Mouse (Mus musculus) stomach, postnatal 0 days (tissue): ENCODE data around the gene Creb3l1. TPM values are rescaled to one million over a fixed set of nuclear protein-coding genes. Genes with fewer than 3 reads are reported as not detected.

Experiments
- ATAC-seq: fragments of 200-750 bp; cut with Nextera tagmentation; 2 replicates; pipeline ENCODE4 v1.8.0; 2017; ENCODE audit not compliant: low FRiP score, low TSS enrichment
- DNase-seq: peaks from one replicate; pipeline ENCODE4 v3.0.0-alpha.2; 2016; ENCODE audit warnings: low spot score
- H3K27ac ChIP-seq: fragments of 300-500 bp; sonication (generic); replicated peaks from 2 replicates; pipeline ENCODE4 v1.5.1; 2014; ENCODE audit warnings: mild to moderate bottlenecking, control low read depth
- H3K27me3 ChIP-seq: fragments of 300-500 bp; sonication (generic); 2 replicates; pipeline ENCODE4 v1.6.1; 2014; ENCODE audit warnings: low read length; ENCODE audit not compliant: control insufficient read depth, insufficient read depth
- H3K36me3 ChIP-seq: fragments of 300-500 bp; sonication (generic); 2 replicates; pipeline ENCODE4 v1.6.1; 2014; ENCODE audit warnings: low read length, mixed read lengths; ENCODE audit not compliant: control insufficient read depth, insufficient read depth
- H3K4me1 ChIP-seq: fragments of 300-500 bp; sonication (generic); replicated peaks from 2 replicates; pipeline ENCODE4 v1.6.1; 2014; ENCODE audit warnings: antibody characterized with exemption; ENCODE audit not compliant: control insufficient read depth, insufficient read depth
- H3K4me2 ChIP-seq: fragments of 300-500 bp; sonication (generic); replicated peaks from 2 replicates; pipeline ENCODE4 v1.6.1; 2014; ENCODE audit warnings: low read depth, mild to moderate bottlenecking, control low read depth, moderate library complexity
- H3K4me3 ChIP-seq: fragments of 300-500 bp; sonication (generic); 2 replicates; pipeline ENCODE4 v1.5.1; 2014; ENCODE audit warnings: low read depth, low read length, control low read depth
- H3K9ac ChIP-seq: fragments of 300-500 bp; sonication (generic); 2 replicates; pipeline ENCODE4 v1.6.1; 2014; ENCODE audit warnings: mild to moderate bottlenecking, low read length, control low read depth, mixed read lengths
- H3K9me3 ChIP-seq: fragments of 300-500 bp; sonication (generic); 2 replicates; pipeline ENCODE4 v1.6.1; 2016; ENCODE audit warnings: low read length; ENCODE audit not compliant: control insufficient read depth
- CTCF ChIP-seq: IDR thresholded peaks from 2 replicates; pipeline ENCODE4 v1.5.1; 2016; ENCODE audit warnings: antibody characterized with exemption, low read depth, mild to moderate bottlenecking, moderate library complexity
- EP300 ChIP-seq: optimal IDR thresholded peaks from 2 replicates; pipeline ENCODE3; 2016; ENCODE audit warnings: antibody characterized with exemption
- WGBS: fragments of 180-500 bp; shearing (Covaris S2); extraction: QIAGEN DNeasy Blood & Tissue Kit; methylation state at CpG from one replicate; pipeline ENCODE4 v1.1.7; 2014; 5-methylcytosine and 5-hydroxymethylcytosine counted together
- polyA plus RNA-seq: library from polyadenylated mRNA; unstranded; fragments of >200 nt; fragmentation: Nextera tagmentation; extraction: Ambion mirVana; gene quantifications from 2 replicates; pipeline ENCODE4 v1.2.1, GENCODE M21; 2015

Creb3l1 gene
- polyA plus RNA-seq, 1 experiment from 2014 or later, result 13.2 TPM

DNA sequence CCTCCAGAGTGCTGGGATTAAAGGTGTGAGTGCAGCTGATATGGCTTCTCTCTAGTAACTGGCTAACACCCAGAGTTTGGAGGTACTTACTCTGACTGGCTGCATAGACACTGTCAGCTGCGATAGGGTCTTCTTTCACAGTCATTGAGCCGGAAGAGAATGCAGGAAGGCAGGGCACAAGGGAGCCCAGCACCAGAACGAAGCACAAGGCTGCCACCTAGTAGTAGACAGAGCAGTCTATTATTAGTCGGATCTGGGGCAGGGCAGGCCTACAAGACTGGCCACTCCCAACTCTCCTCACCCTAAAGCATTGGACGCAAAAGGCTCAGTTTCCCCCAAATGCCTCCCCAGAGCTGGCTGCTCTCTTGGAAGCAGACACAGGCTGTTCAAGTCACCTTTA lies 38.2 kb downstream of the Creb3l1 start:
- Histone ChIP-seq H3K4me3 (no peak overlapping the region), H3K27me3 (no peaks in the 10 kb centered on the region)

DNA sequence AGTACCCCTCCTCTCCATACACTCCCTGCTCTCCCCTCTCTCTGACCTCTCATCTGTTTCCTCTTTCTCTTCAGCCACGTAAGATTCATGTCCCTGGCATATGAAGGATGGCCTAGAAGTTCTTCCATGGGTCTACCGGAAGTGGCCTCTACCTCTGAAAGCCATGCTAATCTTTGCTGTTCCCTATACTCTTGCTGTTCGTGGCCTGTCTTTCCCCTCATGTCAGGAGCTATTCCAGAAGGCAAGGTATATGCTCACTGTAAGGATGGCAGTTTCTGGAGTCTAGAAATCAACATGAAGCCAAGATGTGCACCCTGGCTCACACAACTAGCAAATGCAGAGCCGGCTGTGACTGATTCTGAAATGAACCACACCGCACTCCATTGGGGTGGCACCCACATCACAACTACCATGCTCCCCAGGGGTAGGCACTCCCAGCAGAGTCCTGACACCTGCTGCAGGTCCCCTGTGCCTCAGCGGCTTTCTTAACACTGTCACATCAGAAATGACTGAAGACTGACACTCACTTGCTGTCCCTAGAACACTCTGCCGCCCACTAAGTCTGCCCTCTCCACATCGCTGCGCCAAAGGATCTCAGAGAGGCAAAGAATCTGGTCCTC lies 39.3 kb downstream of the Creb3l1 start:
- Histone ChIP-seq H3K9ac (no peak overlapping the region), H3K4me1 (no peaks in the 10 kb centered on the region; the same call in 1 of the 2 replicates), H3K4me3 (no peak overlapping the region), H3K4me2 (no peak overlapping the region; the same call in 1 of the 2 replicates), H3K27ac (peak overlapping the region; percentile 67), H3K36me3 (peaks cover 2% of the 10 kb centered on the region; the same call in 1 of the 2 replicates), H3K9me3 (no peaks in the 10 kb centered on the region), H3K27me3 (no peaks in the 10 kb centered on the region)
- DNase-seq (no peak), ATAC-seq (no peak; the same call in 1 of the 2 replicates)
- WGBS, result 47% methylated on average over 9 of the region's 9 CpGs
- no peak for TF ChIP-seq CTCF
- TF ChIP-seq EP300, result no peak

More for the DNA sequence above, 38.2 kb downstream of the Creb3l1 start:
- WGBS, result 16% methylated on average over 5 of the region's 5 CpGs
- ATAC-seq (no peak), DNase-seq (no peak)
- Histone ChIP-seq H3K9ac (no peak overlapping the region), H3K27ac (no peak overlapping the region), H3K4me2 (no peak overlapping the region), H3K36me3 (peaks cover 5% of the 10 kb centered on the region), H3K4me1 (no peaks in the 10 kb centered on the region; the same call in 1 of the 2 replicates), H3K9me3 (no peaks in the 10 kb centered on the region)
- peak; percentile 64 for TF ChIP-seq CTCF
- no peak for TF ChIP-seq EP300

DNA sequence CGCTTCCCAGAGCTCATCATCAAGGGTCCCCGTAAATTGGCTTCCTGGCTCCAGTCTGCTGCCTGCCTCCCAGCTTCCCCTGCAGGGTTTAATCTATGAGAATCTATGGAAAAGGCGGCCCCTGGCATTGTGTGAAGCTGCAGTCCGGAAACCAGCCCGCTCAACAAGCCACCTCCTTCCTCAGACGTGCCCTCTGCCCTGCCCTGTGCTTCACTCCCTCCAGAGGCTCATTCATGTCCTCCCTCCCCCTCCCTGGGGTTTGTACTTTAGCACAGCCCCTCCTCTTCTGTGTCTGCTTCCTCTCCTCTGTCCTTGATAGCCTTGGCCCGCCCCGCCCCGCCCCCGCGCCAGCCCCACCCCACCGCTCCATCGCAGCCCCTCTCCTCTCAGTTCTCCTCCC lies 39.9 kb downstream of the Creb3l1 start:
- Histone ChIP-seq H3K27ac (peak overlapping the region; percentile 67), H3K4me3 (no peak overlapping the region), H3K9ac (no peak overlapping the region), H3K9me3 (no peaks in the 10 kb centered on the region), H3K4me2 (peak overlapping the region; percentile 39; the same call in 1 of the 2 replicates), H3K36me3 (peaks cover 2% of the 10 kb centered on the region; the same call in 1 of the 2 replicates), H3K4me1 (no peaks in the 10 kb centered on the region; the same call in 1 of the 2 replicates), H3K27me3 (no peaks in the 10 kb centered on the region)
- TF ChIP-seq CTCF (peak; percentile 16; the same call in 1 of the 2 replicates), EP300 (no peak)
- ATAC-seq, result peak; percentile 88
- DNase-seq, result peak; percentile 78
- WGBS, result 11% methylated on average over 13 of the region's 13 CpGs

DNA sequence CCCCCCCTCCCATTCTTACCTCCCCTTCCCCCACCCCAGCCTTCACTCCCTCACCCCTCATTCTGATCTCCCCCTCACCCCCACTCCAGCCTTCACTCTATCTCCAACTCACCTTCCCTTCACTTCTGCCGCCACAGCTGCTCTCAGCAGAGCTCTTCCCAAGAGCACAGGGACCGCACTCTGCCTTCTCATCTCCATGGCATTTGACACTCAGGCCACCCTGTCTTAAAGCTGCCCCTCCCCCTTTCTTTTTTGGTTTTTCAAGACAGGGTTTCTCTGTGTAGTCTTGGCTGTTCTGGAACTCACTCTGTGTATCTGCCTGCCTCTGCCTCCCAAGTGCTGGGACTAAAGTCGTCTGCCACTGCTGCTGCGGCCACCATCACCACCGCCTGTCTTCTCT lies 43.5 kb downstream of the Creb3l1 start:
- no peak for DNase-seq
- H3K27me3 ChIP-seq, result no peaks in the 10 kb centered on the region
- no peak for ATAC-seq
- no peak overlapping the region for H3K27ac ChIP-seq
- no peaks in the 10 kb centered on the region; the same call in 1 of the 2 replicates for H3K36me3 ChIP-seq
- no peak overlapping the region for H3K9ac ChIP-seq
- TF ChIP-seq EP300 (no peak), CTCF (no peak)
- no peaks in the 10 kb centered on the region for H3K9me3 ChIP-seq
- peaks cover 3% of the 10 kb centered on the region; the same call in 1 of the 2 replicates for H3K4me1 ChIP-seq
- H3K4me3 ChIP-seq, result no peak overlapping the region
- H3K4me2 ChIP-seq, result no peak overlapping the region
- 71% methylated on average over 5 of the region's 5 CpGs for WGBS

DNA sequence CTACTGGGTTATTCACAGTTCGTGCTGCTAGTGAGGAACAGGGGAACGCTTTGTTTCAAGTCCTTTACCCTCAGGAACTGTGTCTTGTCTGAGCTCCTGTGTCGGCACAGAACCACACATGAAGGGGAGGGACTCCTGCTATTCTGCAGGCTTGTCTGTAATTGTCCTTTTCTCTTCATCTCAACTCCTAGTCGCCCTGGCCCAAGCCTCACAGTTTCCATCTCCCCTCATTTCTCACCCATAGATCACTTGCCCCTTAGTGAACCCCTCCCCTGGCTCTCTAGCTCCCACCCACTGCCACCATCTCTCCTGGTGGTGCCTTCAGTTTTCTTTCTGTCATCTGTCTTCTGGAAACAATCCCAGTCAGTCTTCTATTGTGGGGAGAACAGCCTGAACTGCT lies 44.1 kb downstream of the Creb3l1 start:
- WGBS, result 33% methylated on average over 4 of the region's 4 CpGs
- ATAC-seq (no peak), DNase-seq (no peak)
- no peaks in the 10 kb centered on the region for H3K27me3 ChIP-seq
- no peaks in the 10 kb centered on the region for H3K9me3 ChIP-seq
- H3K36me3 ChIP-seq, result no peaks in the 10 kb centered on the region
- H3K4me1 ChIP-seq, result peaks cover 4% of the 10 kb centered on the region; the same call in 1 of the 2 replicates
- H3K4me2 ChIP-seq, result no peak overlapping the region
- H3K9ac ChIP-seq, result no peak overlapping the region
- no peak overlapping the region for H3K4me3 ChIP-seq
- no peak for TF ChIP-seq CTCF
- TF ChIP-seq EP300, result no peak
- no peak overlapping the region for H3K27ac ChIP-seq

DNA sequence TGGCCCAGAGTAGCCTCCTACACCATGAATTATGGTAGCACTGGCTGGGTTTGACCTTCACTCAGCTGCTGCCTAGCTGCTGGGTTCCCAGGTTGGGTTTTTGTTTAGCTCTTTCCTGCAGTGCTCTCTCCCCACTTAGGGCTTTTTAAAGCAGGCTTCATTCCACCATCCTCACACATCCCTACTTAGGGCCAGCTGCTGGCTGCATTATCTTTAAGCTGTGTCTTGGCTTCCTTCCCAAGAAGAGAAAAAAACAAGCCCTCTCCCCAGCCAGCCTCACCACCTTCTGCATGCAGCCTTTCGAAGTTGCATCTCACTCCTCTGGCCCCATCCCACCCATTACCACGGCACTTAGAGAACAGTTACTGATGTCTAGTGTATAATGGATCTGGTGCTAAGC lies 45.8 kb downstream of the Creb3l1 start:
- Histone ChIP-seq H3K9ac (no peak overlapping the region), H3K27me3 (no peaks in the 10 kb centered on the region; the same call in 1 of the 2 replicates), H3K9me3 (no peaks in the 10 kb centered on the region), H3K4me3 (no peak overlapping the region), H3K4me2 (no peak overlapping the region), H3K36me3 (no peaks in the 10 kb centered on the region), H3K27ac (no peak overlapping the region), H3K4me1 (0 out of 2 replicates have a peak, but pooled peaks cover 4% of the 10 kb centered on the region)
- DNase-seq (no peak), ATAC-seq (no peak)
- 18% methylated on average over 2 of the region's 2 CpGs for WGBS
- TF ChIP-seq CTCF, result no peak
- TF ChIP-seq EP300, result no peak
